Mouse (Mus musculus): ENCODE results near the gene Cradd.

- TF ChIP-seq CTCF (IDR thresholded peaks at IDR 0.05; ENCODE audit: extremely low read depth, insufficient read length, insufficient replicate concordance, low read depth, low read length), result no peak
- no peak for TF ChIP-seq POLR2A (IDR thresholded peaks at IDR 0.05; ENCODE audit: low read depth, low read length)
Measured at GRCm38 (mm10) chr10:95149666-95150065, 174.3 kb downstream of the Cradd start.

Measured in small intestine, adult 2 months (tissue).